Mouse (Mus musculus): ENCODE data around the gene Stpg3.

- TF ChIP-seq CTCF (IDR thresholded peaks at IDR 0.05; ENCODE audit: low read depth) = no peak
- no peak for TF ChIP-seq EP300 (IDR thresholded peaks at IDR 0.05; ENCODE audit: low read depth)
These were observed 29.7 kb upstream of the Stpg3 start for GRCm38 (mm10) chr2:25244144-25244543.

All from liver, embryonic 14.5 days (tissue).